Mouse (Mus musculus) liver, postnatal 0 days (tissue): ENCODE data around the gene Slc44a5. TPM values are rescaled to one million over a fixed set of nuclear protein-coding genes. Genes with fewer than 3 reads are reported as not detected.
A peak's percentile ranks its signal among the peaks of the same experiment; 100 is the strongest.

ENCODE experiments used
- ATAC-seq: fragments of 200-750 bp; cut with Nextera tagmentation; 2 replicates; pipeline ENCODE4 v1.8.0; 2017; ENCODE audit warnings: mild to moderate bottlenecking, moderate library complexity
- DNase-seq: peaks from one replicate; pipeline ENCODE4 v3.0.0-alpha.2; 2016
- H3K27ac ChIP-seq: fragments of 300-500 bp; sonication (generic); 2 replicates; pipeline ENCODE4 v1.5.1; 2014; ENCODE audit warnings: antibody characterized with exemption, moderate library complexity, mild to moderate bottlenecking, low read depth
- H3K27me3 ChIP-seq: fragments of 300-500 bp; sonication (generic); 2 replicates; pipeline ENCODE4 v1.6.1; 2014; ENCODE audit warnings: low read length, control low read depth, mixed read lengths; ENCODE audit not compliant: insufficient read depth
- H3K36me3 ChIP-seq: fragments of 300-500 bp; sonication (generic); replicated peaks from 2 replicates; pipeline ENCODE4 v1.6.1; 2014; ENCODE audit warnings: mild to moderate bottlenecking, control low read depth, low read length, moderate library complexity, mixed read lengths; ENCODE audit not compliant: insufficient read depth
- H3K4me1 ChIP-seq: fragments of 300-500 bp; sonication (generic); 2 replicates; pipeline ENCODE4 v1.6.1; 2014; ENCODE audit warnings: antibody characterized with exemption, mild to moderate bottlenecking, control low read depth; ENCODE audit not compliant: insufficient read depth
- H3K4me2 ChIP-seq: fragments of 300-500 bp; sonication (generic); 2 replicates; pipeline ENCODE4 v1.6.1; 2014; ENCODE audit warnings: low read depth, mild to moderate bottlenecking, low read length, moderate library complexity, mixed read lengths
- H3K4me3 ChIP-seq: fragments of 300-500 bp; sonication (generic); 2 replicates; pipeline ENCODE4 v1.5.1; 2014; ENCODE audit warnings: low read depth, low read length
- H3K9ac ChIP-seq: fragments of 300-500 bp; sonication (generic); replicated peaks from 2 replicates; pipeline ENCODE4 v1.6.1; 2014; ENCODE audit warnings: mild to moderate bottlenecking, moderate library complexity
- H3K9me3 ChIP-seq: fragments of 300-500 bp; sonication (generic); 2 replicates; pipeline ENCODE4 v1.6.1; 2016; ENCODE audit warnings: mild to moderate bottlenecking, control low read depth, low read length, mixed read lengths
- CTCF ChIP-seq: sonication (generic); IDR thresholded peaks from 2 replicates; pipeline ENCODE4 v1.5.1; 2016; ENCODE audit warnings: antibody characterized with exemption, low read depth
- EP300 ChIP-seq: IDR thresholded peaks from 2 replicates; pipeline ENCODE4 v1.6.1; 2016; ENCODE audit warnings: antibody characterized with exemption, low read depth, mild to moderate bottlenecking
- WGBS: fragments of 180-500 bp; shearing (Covaris S2); extraction: QIAGEN DNeasy Blood & Tissue Kit; methylation state at CpG from one replicate; pipeline ENCODE4 v1.1.7; 2014; ENCODE audit not compliant: insufficient replicate concordance; 5-methylcytosine and 5-hydroxymethylcytosine counted together
- polyA plus RNA-seq: library from polyadenylated mRNA; unstranded; fragments of >200 nt; fragmentation: Nextera tagmentation; extraction: Ambion mirVana; gene quantifications from 2 replicates; pipeline ENCODE4 v1.2.1, GENCODE M21; 2015

Gene Slc44a5
- polyA plus RNA-seq, 1 experiment from 2014 or later = 0.02 TPM

- Histone ChIP-seq H3K9ac (no peak overlapping the region), H3K4me2 (peak overlapping the region; percentile 24; the same call in 1 of the 2 replicates), H3K27ac (peak overlapping the region; percentile 55), H3K4me3 (no peak overlapping the region), H3K27me3 (no peaks in the 10 kb centered on the region), H3K36me3 (no peaks in the 10 kb centered on the region), H3K4me1 (peaks cover 6% of the 10 kb centered on the region; the same call in 1 of the 2 replicates), H3K9me3 (no peaks in the 10 kb centered on the region)
- peak; percentile 76 for ATAC-seq
- 57% methylated on average over 10 of the region's 10 CpGs for WGBS
- DNase-seq = no peak
- no peak for TF ChIP-seq CTCF
- TF ChIP-seq EP300 = peak; percentile 69; the same call in 1 of the 2 replicates
Observed at GRCm38 (mm10) chr3:154193189-154193840, 220.1 kb downstream of the Slc44a5 start.

- Histone ChIP-seq H3K4me2 (no peak overlapping the region), H3K27me3 (no peaks in the 10 kb centered on the region), H3K36me3 (no peaks in the 10 kb centered on the region), H3K27ac (no peak overlapping the region), H3K4me3 (no peak overlapping the region), H3K9ac (no peak overlapping the region), H3K4me1 (peaks cover 6% of the 10 kb centered on the region; the same call in 1 of the 2 replicates), H3K9me3 (no peaks in the 10 kb centered on the region)
- 64% methylated on average over 8 of the region's 8 CpGs for WGBS
- DNase-seq (no peak), ATAC-seq (no peak)
- TF ChIP-seq CTCF (no peak), EP300 (no peak)
Observed at GRCm38 (mm10) chr3:154200422-154200828, 227.2 kb downstream of the Slc44a5 start.

- Histone ChIP-seq H3K9ac (no peak overlapping the region), H3K4me1 (peaks cover 6% of the 10 kb centered on the region; the same call in 1 of the 2 replicates), H3K9me3 (no peaks in the 10 kb centered on the region), H3K27ac (no peak overlapping the region), H3K36me3 (no peaks in the 10 kb centered on the region), H3K4me2 (no peak overlapping the region), H3K27me3 (no peaks in the 10 kb centered on the region), H3K4me3 (no peak overlapping the region)
- DNase-seq (no peak), ATAC-seq (no peak)
- no peak for TF ChIP-seq EP300
- TF ChIP-seq CTCF = no peak
- WGBS = 85% methylated on average over 12 of the region's 12 CpGs
Observed at GRCm38 (mm10) chr3:154201796-154202195, 228.6 kb downstream of the Slc44a5 start.

GRCm38 (mm10) chr3:154202383-154202782 is 229.1 kb downstream of the Slc44a5 start:
- DNase-seq = no peak
- 84% methylated on average over 13 of the region's 13 CpGs for WGBS
- no peak overlapping the region for H3K4me2 ChIP-seq
- no peaks in the 10 kb centered on the region for H3K36me3 ChIP-seq
- H3K4me3 ChIP-seq = no peak overlapping the region
- ATAC-seq = no peak
- H3K27me3 ChIP-seq = no peaks in the 10 kb centered on the region
- no peak overlapping the region for H3K9ac ChIP-seq
- TF ChIP-seq CTCF (no peak), EP300 (no peak)
- H3K9me3 ChIP-seq = no peaks in the 10 kb centered on the region
- H3K4me1 ChIP-seq = peaks cover 6% of the 10 kb centered on the region; the same call in 1 of the 2 replicates
- H3K27ac ChIP-seq = no peak overlapping the region

- no peak overlapping the region for H3K27ac ChIP-seq
- no peaks in the 10 kb centered on the region for H3K36me3 ChIP-seq
- no peak overlapping the region for H3K4me2 ChIP-seq
- ATAC-seq (no peak; the same call in 1 of the 2 replicates), DNase-seq (no peak)
- H3K9me3 ChIP-seq = no peaks in the 10 kb centered on the region
- H3K27me3 ChIP-seq = no peaks in the 10 kb centered on the region
- no peak for TF ChIP-seq CTCF
- TF ChIP-seq EP300 = no peak
- no peak overlapping the region for H3K4me3 ChIP-seq
- 74% methylated on average over 2 of the region's 2 CpGs for WGBS
- H3K4me1 ChIP-seq = peaks cover 6% of the 10 kb centered on the region; the same call in 1 of the 2 replicates
- no peak overlapping the region for H3K9ac ChIP-seq
Observed at GRCm38 (mm10) chr3:154208479-154208878, 235.2 kb downstream of the Slc44a5 start.

- H3K27ac ChIP-seq = no peak overlapping the region
- H3K36me3 ChIP-seq = no peaks in the 10 kb centered on the region
- no peaks in the 10 kb centered on the region for H3K27me3 ChIP-seq
- H3K4me2 ChIP-seq = no peak overlapping the region
- no peak overlapping the region for H3K4me3 ChIP-seq
- DNase-seq (no peak), ATAC-seq (no peak)
- no peak overlapping the region for H3K9ac ChIP-seq
- TF ChIP-seq EP300 (no peak), CTCF (no peak)
- peaks cover 6% of the 10 kb centered on the region; the same call in 1 of the 2 replicates for H3K4me1 ChIP-seq
- 46% methylated on average over 4 of the region's 4 CpGs for WGBS
- H3K9me3 ChIP-seq = no peaks in the 10 kb centered on the region
Observed at GRCm38 (mm10) chr3:154209201-154209754, 236.0 kb downstream of the Slc44a5 start.
